Mouse (Mus musculus): ENCODE data around the gene Ly86.

Ly86 gene

GRCm38 (mm10) chr13:37344909-37345772 is at the start of gene Ly86:
Ly86 (plus strand) TSS chr13:37345208.
- no peak for DNase-seq

GRCm38 (mm10) chr13:37297886-37298285 is 47.1 kb upstream of the Ly86 start:
- DNase-seq, result no peak

DNA sequence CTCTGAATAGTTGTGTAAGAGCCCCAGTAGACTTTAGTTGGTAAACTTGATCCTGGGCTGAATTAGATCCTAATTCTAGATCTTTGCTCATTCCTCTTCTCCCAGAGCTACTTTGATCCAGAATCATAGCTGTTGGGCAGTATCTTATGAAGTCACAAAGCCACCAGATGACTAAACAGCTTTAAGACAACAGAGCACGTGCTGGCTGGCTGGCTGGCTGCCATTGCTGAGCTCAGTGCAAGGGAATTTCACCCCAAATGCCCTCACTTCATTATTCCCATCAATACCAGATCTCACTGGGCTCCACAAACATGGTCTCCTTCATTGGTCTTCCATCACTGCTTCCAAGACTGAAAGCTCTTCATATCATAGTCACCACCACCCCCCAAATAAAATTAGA is 46.2 kb upstream of the Ly86 start:
- peak; percentile 3 for DNase-seq

- no peak for DNase-seq
These were observed 42.1 kb upstream of the Ly86 start for GRCm38 (mm10) chr13:37302877-37303276.

- no peak for DNase-seq
These were observed 37.0 kb upstream of the Ly86 start for GRCm38 (mm10) chr13:37308006-37308405.

DNA sequence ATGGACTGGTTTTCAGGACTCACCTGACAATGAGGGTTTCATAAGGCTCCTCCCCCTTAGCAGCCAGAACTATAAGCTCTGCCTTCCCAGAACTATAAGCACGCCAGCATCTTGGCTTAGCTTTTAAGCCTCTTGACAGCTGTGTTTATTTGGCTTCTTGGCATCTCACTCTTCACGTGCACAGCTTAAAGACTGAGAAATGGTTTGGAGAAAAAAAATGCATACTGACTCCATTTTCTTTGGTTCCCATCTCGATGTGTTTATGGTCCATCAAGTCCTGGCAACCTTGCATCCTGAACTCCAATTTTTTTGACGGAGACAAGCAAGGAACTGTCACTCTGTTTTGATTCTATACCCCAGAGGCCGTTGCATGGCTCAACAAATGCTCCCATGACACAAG is 35.7 kb upstream of the Ly86 start:
- no peak for DNase-seq

GRCm38 (mm10) chr13:37310331-37310730 is 34.7 kb upstream of the Ly86 start:
- no peak for DNase-seq

DNA sequence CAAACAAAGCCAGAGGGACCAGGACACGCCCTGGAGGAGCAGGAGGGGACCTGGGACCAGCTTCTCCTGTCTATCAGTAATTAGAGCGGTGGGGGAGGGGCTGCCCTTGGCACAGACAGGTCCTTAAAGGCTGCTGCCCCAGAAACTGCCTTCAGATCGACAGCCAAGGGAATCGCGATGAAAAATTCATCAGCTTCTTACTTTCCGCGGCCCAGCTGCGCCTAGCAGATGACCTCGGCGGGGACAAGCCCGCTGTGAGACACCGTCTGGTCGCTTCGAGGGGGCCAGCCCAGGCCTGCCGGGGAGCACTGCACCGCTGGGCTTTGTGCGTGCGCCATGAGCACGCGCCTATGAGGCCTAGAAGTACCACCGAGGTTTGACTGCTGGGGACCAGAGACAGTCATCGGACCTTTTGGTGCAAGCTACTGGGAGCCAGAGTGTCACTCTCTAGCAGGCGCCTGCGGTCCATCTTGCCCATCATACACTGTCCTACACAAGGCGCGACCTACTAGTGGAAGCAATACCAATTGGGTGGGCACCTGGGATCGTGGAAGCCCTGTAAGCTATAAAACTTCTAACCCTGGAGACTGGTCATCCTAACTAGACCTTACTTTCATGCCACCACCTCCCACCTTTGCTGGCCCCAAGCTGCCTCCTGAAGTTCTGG is 33.3 kb upstream of the Ly86 start:
- DNase-seq, result no peak

- peak; percentile 79 for DNase-seq
These were observed 32.6 kb upstream of the Ly86 start for GRCm38 (mm10) chr13:37312222-37312928.

- DNase-seq, result no peak
These were observed 32.1 kb upstream of the Ly86 start for GRCm38 (mm10) chr13:37312951-37313350.

GRCm38 (mm10) chr13:37325504-37325903 is 19.5 kb upstream of the Ly86 start:
- DNase-seq, result peak; percentile 28

DNA sequence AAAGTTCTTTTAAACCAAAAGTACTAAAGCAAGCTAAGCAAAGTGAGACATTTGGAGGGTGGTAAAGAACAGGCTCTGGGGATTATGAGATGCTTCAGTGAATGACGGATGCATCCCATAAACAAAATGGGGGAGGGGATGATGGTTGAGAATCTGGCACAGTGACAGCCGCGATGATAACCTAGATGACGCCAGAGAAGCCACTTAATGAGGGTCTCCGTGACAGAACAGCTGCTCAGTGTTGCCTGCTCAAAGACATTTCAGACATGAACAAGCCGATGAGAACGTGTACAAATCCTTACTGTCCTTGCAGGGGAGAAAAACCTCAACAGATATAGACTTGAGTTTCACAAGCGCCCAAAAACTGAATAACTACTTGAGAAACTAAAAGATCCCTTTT is 15.3 kb upstream of the Ly86 start:
- DNase-seq, result no peak

DNA sequence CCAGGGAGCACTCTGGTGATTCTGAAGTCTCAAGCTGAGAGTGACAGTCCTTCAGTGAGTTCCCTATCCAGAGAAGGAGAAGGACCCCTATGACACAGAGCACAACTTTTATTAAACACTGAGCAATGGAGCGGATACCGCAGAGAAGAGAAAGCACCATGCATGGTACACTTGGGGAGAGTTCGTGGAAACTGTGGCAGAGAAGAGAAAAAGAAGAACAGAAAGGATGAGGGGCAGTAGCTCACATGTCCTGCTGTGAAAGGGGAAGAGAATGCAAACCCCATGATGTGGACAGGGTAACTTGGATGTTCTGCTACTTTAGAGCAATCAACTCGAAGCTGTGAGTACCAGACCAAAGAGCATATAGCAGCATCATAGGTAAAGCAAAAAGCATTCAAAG is 14.0 kb upstream of the Ly86 start:
- no peak for DNase-seq

DNA sequence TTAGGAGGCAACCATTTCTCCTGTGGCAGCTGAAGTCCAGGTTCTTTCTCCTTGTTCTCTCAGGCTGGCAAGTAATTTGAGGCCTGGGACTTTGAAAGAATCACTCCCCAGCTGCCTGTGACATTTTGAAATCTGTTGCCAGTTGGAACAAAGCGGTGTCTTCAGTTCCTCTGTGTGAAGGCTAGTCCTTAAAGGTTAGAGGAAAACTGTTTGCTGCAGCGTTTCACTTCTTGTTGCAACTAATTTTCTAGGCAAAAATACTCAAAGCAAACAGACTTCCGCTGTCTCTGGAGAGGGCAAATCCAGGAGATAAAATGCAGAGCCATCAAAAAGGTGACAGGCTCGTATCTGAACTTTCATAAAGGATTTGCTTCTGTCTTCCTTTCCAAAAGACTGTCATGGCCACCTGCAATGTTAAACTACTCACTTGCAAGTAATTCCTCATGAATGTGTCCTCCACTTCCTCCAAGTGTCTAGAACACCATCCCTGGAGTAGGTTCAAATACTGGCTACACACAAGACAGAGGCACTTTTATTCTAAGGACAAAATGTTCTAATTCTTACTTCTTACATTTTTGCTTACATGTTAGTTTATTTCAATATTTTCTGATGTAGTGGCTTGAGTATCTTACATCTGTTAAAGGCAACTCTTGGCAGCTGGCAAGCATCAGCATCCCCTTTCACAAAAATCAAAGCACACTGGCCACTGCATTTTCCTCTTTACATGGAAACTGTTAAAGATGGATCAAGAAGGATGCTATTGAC is 12.0 kb upstream of the Ly86 start:
- no peak for DNase-seq

- DNase-seq, result no peak
These were observed 11.5 kb upstream of the Ly86 start for GRCm38 (mm10) chr13:37333544-37333870.

DNA sequence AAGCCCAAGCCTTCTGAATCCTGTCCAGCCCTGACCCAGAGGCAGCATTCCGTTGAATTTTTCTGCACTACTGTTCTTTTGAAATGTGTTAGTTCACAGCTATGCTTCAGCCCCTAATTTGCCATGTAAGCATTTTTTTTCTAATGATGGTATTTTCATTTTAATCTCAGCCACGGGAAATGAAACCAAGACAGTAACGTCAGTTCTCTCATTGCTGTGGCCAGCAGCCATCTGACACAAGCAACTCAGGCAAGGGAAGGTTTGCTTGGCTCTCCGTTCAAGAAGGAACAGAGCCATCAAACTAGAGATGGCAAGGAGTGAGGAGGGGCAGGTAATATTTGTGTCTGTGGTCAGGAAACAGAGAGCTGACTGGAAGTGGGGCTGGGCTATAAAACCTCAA is 7.7 kb upstream of the Ly86 start:
- no peak for DNase-seq

GRCm38 (mm10) chr13:37337871-37338270 is 7.1 kb upstream of the Ly86 start:
- DNase-seq, result no peak

DNA sequence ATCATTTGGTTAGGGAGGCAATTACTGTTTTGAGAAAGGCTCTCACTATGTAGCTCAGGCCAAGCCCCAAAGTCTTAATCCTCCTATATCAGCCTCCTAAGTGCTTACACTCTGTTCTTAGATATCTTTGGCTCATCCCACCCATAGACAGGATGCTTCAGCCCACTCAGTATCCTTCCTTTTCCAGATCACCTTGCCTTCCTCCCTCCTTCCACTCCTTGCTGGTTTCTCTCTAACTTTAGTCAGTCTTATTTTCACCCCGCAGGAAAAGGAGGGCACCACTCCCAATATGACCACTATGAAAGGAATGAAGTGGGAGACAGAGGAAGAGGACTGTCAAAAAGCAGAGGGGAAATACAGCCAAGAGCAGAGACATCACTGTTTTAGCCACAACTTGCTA is 2.2 kb upstream of the Ly86 start:
- no peak for DNase-seq

GRCm38 (mm10) chr13:37345823-37346222 is 815 bp downstream of the Ly86 start:
- no peak for DNase-seq

DNA sequence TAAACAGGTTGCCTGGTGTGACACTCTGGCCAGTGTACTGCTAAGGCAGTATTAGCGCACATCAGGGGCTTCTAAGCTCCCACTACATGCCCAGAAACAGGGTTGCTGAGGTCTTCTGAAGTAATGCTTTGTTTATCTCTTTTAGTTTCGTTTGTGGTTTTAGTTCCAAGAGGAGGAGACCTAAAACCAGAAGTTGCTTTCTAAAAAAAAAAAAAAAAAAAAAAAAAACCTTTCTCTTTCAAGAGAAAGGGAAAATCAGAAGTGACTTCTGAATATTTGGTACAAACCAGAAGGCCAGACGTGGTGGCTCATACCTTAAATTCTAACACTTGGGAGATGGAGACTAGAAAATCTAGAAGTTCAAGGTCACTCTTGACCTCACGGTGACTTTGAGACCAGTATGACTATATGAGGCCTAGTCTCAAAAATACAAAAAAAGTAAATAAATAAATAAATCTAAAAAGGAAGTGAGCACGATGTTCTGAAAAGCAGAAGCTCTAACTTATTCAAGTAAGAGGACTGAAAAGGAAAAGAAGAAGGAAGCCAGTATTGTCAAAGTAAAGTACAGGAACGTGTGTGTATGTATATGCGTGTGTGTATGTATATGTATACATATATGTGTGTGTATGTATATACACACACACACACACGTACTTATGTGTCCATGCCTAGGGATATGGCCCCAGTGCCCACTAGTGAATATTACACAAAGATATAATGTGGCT is 3.0 kb downstream of the Ly86 start:
- DNase-seq, result no peak

- DNase-seq, result no peak
These were observed 4.0 kb downstream of the Ly86 start for GRCm38 (mm10) chr13:37349051-37349450.

DNA sequence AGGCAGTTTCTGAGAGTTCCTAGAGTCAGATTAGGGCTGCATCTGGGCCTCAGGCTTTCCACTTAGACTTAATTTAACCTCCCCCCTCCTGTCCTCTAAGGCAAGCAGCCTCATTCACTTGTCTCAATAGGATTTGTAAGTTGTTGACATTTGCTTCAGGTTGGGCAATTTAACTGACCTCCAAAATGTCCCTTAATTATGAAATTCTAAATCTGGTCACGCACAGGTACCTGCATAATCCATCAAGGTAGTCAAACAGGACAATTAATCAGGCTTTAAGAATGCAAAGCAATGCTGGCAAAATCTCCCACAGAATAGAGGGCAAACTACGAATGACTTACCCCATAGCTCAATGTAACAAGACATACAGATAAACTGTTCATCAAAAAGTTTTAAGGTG is 8.0 kb downstream of the Ly86 start:
- peak; percentile 52 for DNase-seq

- no peak for DNase-seq
These were observed 8.9 kb downstream of the Ly86 start for GRCm38 (mm10) chr13:37353868-37354267.
